Mouse (Mus musculus) cerebellum, adult 11-12 months (tissue): ENCODE data around the gene Olfr281.

Experiments
- DNase-seq: peaks from one replicate; pipeline ENCODE4 v3.0.0; 2022

Olfr281 gene

DNA sequence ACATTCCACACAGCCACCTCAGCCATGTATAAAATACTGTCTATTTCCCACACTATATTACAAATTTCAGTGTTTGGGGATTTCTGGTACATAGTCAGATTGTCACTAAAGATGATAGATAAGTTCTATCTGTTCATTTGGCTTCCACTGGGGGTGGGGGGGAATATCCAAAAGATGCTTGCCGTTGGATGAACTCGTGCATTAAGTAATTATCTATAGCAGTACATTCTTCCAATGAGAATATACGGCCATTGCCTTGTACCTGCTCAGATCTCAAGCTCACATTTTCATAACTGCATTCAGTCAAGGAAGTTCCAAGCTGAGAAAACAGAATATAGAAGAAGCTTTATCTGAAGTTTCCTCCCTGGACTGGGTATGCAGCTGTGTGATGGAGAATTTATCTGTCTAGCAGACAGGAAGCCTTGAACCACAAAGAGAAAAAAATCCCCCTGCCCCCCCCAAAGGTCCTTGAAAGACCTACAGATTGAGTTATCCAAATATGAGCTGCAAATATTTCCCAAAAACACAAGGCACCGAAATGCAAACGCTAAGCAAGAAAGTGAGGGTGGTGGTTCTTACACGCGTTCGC lies 34.1 kb downstream of the Olfr281 start:
- DNase-seq, result no peak

DNA sequence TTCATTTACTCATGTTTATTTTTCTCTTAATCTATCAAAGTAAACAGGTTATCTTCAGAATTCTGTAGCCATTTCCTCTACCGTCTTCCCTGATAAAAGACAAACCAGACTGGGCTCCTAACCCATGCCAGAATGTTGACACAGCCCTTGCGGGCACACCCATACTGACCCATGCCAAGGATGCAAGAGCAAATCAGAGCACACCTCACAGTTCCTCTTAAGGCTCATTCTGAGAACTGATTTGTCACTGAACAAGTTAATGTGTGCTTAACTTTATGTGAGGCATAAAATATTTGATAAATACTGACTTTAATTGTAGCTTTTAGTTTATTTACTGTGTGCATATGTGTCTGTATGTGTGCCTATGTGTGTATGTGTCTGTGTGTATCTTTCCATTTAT lies 38.9 kb downstream of the Olfr281 start:
- DNase-seq, result no peak

DNA sequence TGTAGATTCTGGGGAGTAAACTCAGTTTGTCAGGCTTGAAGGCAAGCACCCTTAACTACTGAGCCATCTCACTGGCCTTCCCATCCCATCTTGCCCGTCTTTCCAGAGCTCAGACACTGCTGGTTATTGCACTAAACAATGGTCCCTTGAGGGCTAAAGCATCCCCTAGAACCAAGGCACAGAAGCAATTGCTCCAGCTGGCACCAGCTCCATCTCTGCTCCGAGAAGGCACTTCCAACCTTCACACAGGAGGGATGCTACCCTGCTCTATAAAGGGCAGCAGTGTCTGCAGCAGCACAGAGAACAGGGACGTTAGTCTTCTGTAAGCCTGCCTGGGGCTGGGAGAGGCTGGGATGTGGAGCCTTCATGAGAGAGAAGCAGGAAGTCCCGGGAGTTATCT lies 39.7 kb downstream of the Olfr281 start, which contains the start of gene Olfr279:
Gene Olfr279, plus strand, starts transcription at position 301 of the 400 bp plus-strand sequence.
- DNase-seq, result no peak

DNA sequence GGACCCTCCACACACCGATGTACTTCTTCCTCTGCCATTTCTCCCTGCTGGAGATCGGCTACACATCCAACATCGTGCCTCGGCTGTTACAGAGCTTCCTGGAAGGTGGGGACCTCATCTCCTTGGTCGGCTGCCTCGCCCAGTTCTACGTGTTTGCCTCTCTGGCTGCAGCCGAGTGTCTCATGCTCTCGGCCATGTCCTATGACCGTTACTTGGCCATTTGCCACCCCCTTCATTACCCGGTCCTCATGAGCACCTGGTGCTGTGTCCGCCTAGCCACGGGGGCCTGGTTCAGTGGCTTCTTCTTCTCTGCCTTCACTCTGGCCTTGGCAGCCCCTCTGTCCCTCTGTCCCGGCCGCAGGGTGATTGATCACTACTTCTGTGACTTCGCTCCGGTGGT lies 45.2 kb downstream of the Olfr281 start:
- DNase-seq, result no peak

DNA sequence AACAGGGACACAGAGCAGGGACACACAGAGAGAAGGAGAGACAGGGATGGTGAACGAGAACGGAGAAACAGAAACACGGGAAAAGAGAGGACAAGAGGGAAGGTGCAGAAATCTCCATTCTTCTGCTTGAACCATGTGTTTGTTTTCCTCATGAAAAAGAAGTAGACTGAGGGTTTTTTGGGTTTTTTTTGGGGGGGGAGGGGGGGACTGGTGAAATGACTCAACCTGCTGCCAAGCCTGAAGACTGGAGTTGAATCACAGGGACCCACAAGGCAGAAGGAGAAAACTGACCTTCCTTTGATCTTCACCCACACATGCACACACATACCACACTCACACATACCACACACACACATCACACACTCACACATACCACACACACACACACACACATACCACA lies 50.9 kb downstream of the Olfr281 start:
- DNase-seq, result no peak

GRCm38 (mm10) chr15:98504514-98504913 lies 52.1 kb downstream of the Olfr281 start:
- no peak for DNase-seq

DNA sequence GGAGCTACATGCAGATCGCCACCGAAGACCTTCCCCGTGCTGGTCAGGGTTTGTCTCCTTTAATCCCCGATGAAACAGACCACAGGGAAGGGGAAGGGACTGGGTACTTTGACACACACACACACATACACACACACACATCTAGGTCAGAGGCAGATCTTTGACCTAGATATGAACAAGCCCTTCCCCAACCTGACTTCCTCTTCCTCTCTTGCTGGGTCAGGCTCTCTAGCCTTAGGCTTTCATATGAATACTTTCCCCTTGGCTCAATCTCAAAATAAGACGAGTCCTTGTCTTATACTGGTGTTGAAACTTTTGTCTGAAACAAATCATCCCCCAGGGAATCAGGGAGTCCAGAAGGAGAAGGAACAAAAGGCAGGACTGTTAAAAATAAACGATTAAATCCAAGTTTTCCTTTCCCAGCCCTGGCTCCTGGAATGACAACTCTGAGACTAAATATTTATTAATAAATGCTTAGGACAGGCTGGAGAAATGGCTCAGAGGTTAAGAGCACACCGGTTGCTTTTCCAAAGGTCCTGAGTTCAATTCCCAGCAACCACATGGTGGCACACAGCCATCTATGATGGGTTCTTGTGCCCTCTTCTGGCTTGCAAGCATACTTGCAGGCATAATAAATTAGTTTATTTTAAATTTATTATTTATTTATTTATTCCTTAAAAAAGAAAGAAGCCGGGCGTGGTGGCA lies 54.0 kb downstream of the Olfr281 start:
- DNase-seq, result no peak

DNA sequence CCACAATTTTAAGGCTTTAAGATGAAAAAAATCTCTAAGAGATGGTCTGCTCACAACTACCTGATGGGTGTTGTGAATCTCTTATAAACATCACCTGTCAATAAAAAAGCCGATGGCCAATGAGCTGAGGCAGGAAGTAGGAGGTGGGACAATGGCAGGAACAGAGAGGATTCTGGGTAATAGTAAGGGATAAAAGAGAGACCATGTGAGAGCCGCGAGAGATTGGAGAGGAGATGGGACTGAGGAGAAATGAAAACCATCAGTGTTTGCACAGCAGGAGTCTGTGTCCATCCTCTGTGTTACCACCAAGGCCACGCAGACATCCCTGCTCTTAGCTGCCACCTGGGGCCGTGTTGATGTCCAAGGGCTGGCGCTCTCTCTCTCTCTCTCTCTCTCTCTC lies 54.9 kb downstream of the Olfr281 start:
- DNase-seq, result no peak

DNA sequence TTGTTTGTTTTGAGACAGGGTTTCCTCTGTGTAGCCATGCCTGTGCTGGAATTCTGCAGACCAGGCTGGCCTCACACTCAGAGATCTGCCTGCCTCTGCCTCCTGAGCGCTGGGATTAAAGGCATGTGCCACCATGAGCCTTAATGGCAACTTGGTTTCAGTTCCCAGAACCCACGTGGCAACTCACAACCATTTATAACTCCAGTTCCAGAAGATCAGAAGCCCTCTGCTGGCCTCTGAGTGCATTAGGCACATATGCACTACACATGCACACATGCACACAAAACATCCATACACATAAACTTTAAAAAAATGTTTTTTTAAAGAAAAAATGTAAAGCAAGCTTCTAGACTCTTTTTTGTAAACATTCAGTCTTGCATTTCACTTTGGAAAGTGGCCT lies 57.0 kb downstream of the Olfr281 start:
- no peak for DNase-seq
